In genomic region chr3:104438777-104439176, GRCm38 (mm10) we compare ENCODE assay signal across 14 mouse cellular contexts.
"Had no signal": no experiment of that assay in that cellular context is flagged by ENCODE, and none has a peak within 500 bp of the region (broad histone marks: within the 10 kb centered on the region; RNA-seq: fewer than 3 reads in every experiment).

No protein-coding gene starts in this region.

- H3K4me2 ChIP-seq: limb, embryonic 12.5 days; liver, embryonic 11.5 days; liver, embryonic 15.5 days; neural tube, embryonic 12.5 days; stomach, embryonic 15.5 days had no signal

- H3K4me3 ChIP-seq: layer of hippocampus, adult 2 months; limb, embryonic 12.5 days; liver, embryonic 15.5 days; neural tube, embryonic 12.5 days; stomach, embryonic 15.5 days had no signal

- H3K27me3 ChIP-seq: limb, embryonic 12.5 days; liver, embryonic 15.5 days; neural tube, embryonic 12.5 days; stomach, embryonic 15.5 days had no signal

- ATAC-seq: inflammation-experienced regulatory T-cells, adult 6 months; intestine, postnatal 0 days had no signal

- H3K9ac ChIP-seq: limb, embryonic 12.5 days; liver, embryonic 15.5 days; neural tube, embryonic 12.5 days; stomach, embryonic 15.5 days had no signal

- H3K27ac ChIP-seq: layer of hippocampus, adult 2 months; limb, embryonic 12.5 days; liver, embryonic 15.5 days; neural tube, embryonic 12.5 days; stomach, embryonic 15.5 days had no signal

- DNase-seq: kidney, postnatal 10 days; midbrain, embryonic 14.5 days; right cerebral cortex, postnatal 4 days; spleen, adult 18-20 months; thymus, adult 2 months; thymus, postnatal 25 days had no signal

- H3K9me3 ChIP-seq: limb, embryonic 12.5 days; liver, embryonic 15.5 days; neural tube, embryonic 12.5 days; stomach, embryonic 15.5 days had no signal

- H3K36me3 ChIP-seq: limb, embryonic 12.5 days; liver, embryonic 15.5 days; neural tube, embryonic 12.5 days; stomach, embryonic 15.5 days had no signal
